Mouse (Mus musculus) E14TG2a.4 (cell line): Measurements from ENCODE around the gene Plcl2.

Experiments used
- H3K27me3 ChIP-seq: 2 replicates; pipeline ENCODE4 v1.6.1; 2014; ENCODE audit warnings: low read length, control low read depth; ENCODE audit not compliant: insufficient read depth
- H3K36me3 ChIP-seq: 2 replicates; pipeline ENCODE4 v1.6.1; 2014; ENCODE audit warnings: low read length, control low read depth; ENCODE audit not compliant: insufficient read depth
- H3K4me1 ChIP-seq: replicated peaks from 2 replicates; pipeline ENCODE4 v1.6.1; 2014; ENCODE audit warnings: low read depth, low read length, control low read depth
- H3K4me3 ChIP-seq: replicated peaks from 2 replicates; pipeline ENCODE4 v1.5.1; 2014; ENCODE audit warnings: mild to moderate bottlenecking, low read length
- H3K9me3 ChIP-seq: 2 replicates; pipeline ENCODE4 v1.6.1; 2014; ENCODE audit warnings: low read length, control low read depth
- CTCF ChIP-seq: conservative IDR thresholded peaks from 2 replicates; pipeline ENCODE4 v1.5.1; 2014; ENCODE audit warnings: low read length
- NANOG ChIP-seq: IDR thresholded peaks from 2 replicates; pipeline ENCODE4 v1.6.1; 2014; ENCODE audit warnings: borderline replicate concordance, low read length, mixed read lengths
- POU5F1 ChIP-seq: IDR thresholded peaks from 2 replicates; pipeline ENCODE4 v1.6.1; 2014; ENCODE audit warnings: low read length, borderline replicate concordance

Plcl2 gene

DNA sequence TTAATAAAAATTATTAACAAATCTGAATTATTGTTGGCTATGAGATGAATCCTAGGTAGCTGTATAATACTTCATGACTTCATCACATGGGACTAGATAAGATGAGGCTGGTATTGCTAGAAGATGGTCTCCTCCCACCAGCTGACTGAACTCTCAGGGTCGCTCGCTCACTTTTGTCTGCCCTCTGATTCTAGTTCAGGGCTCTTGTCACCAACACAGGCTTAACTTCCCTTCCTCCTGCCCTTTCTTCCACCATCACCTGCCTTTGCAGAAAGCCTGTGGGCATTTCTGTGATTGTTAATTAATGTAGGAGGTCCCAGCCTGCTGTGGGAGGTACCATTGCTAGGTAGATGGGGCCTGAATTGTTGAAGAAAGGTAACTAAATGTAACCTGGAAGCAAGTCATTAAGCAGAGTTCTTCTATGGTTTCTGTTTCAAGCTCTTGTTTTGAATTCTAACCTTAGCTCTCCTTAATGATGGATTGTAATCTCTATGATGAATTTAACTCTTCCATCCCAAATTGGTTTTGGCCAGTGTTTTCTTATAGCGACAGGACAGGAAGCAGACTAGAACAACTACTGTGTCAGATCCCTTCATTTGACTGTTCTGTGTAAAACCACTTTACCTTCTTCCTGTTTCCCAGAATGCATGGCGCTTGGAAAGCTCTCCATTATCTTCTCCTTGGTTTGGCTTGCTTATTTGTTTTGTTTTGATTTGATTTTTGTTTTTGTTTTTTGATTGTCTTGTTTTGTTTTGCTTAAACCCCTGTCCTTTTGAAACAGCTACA lies 27.4 kb downstream of the Plcl2 start:
- Histone ChIP-seq H3K4me1 (no peaks in the 10 kb centered on the region), H3K4me3 (no peak overlapping the region), H3K36me3 (no peaks in the 10 kb centered on the region), H3K27me3 (no peaks in the 10 kb centered on the region), H3K9me3 (no peaks in the 10 kb centered on the region)
- TF ChIP-seq NANOG, result no peak
- no peak for TF ChIP-seq POU5F1
- no peak for TF ChIP-seq CTCF

DNA sequence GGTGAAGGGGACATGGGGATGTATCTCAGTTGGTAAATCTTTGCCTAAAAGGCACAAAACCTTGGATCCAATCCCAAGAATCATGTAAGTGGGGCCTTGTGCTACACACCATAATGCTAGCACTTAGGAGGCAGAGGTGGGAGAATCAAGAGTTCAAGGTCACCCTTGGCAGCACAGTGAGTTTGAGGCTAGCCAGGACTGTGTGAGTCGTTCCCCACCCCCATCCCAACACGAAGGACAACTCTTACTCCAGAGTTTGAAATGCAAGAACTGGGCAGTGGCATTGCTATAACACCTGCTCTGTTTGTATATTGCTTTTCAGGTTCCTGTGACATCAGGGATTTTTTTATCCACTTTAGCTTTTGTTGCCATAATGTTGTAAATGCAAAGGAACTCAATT lies 28.6 kb downstream of the Plcl2 start:
- H3K4me3 ChIP-seq, result no peak overlapping the region
- TF ChIP-seq CTCF (no peak), NANOG (no peak), POU5F1 (no peak)

DNA sequence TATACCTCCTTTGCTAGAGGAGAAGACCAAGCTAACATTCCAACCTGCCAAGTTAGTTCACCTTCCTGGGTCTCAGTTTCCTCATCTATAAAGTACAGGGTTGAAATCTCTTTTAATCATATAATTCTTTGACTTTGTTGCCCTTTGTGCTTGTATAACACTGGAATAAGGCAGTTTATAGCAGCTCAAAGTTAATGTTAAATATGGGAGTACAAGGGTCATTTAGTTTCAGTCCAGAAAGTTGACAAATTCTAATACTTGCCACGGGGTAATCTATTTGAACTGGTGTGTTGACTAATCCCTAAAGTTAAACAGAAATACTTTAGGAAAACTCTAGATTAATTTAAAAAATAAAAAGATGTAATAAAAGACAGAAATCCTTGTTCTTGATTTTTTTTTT lies 35.7 kb downstream of the Plcl2 start:
- Histone ChIP-seq H3K4me3 (no peak overlapping the region), H3K4me1 (no peaks in the 10 kb centered on the region), H3K27me3 (no peaks in the 10 kb centered on the region), H3K9me3 (peaks cover 15% of the 10 kb centered on the region), H3K36me3 (no peaks in the 10 kb centered on the region)
- TF ChIP-seq POU5F1 (no peak), NANOG (no peak), CTCF (no peak)

More for the DNA sequence above, 28.6 kb downstream of the Plcl2 start:
- Histone ChIP-seq H3K9me3 (peaks cover 10% of the 10 kb centered on the region; the same call in 1 of the 2 replicates), H3K27me3 (no peaks in the 10 kb centered on the region), H3K4me1 (no peaks in the 10 kb centered on the region), H3K36me3 (no peaks in the 10 kb centered on the region)

DNA sequence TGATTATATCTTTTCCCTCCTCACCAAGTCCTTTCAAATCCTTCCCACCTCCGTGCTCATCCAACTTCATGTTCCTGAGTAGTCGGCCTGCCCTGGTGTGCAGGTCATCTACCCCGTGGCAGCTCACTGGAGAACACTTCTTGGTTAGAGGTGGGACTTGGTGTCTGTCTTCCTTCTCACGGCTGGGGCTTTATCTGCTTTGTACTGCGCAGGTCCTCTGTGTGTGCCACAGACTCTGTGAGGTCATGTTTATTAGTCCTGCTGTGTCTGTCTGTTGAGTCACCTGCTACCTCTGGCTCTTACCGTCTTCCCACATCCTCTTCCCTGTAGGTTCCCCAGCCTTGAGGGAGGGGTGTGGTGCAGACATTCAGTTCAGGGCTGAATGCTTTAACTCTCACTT lies 36.1 kb downstream of the Plcl2 start:
- H3K9me3 ChIP-seq, result peaks cover 15% of the 10 kb centered on the region
- H3K27me3 ChIP-seq, result no peaks in the 10 kb centered on the region
- H3K4me1 ChIP-seq, result no peaks in the 10 kb centered on the region
- H3K36me3 ChIP-seq, result no peaks in the 10 kb centered on the region
- TF ChIP-seq NANOG, result no peak
- no peak for TF ChIP-seq CTCF
- TF ChIP-seq POU5F1, result no peak
- no peak overlapping the region for H3K4me3 ChIP-seq

DNA sequence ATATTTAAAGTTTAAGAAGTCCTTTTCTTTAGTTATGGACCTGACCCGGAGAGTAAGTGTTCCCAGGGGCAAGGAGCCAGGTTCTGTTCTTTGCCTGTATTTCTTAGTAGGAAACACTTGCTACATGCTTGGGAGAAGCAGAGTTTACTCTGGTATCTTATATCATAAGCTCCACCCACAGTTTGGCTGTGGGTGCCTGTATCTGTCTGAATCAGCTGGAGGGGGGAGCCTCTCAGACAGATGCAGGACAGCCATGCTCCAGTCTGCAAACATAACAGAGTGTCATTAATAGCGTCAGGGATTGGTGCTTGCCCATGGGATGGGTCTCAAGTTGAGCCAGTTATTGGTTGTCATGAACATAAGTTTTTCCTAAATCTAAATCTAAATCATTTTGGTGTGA lies 42.9 kb downstream of the Plcl2 start:
- peaks cover 14% of the 10 kb centered on the region for H3K4me1 ChIP-seq
- H3K4me3 ChIP-seq, result no peak overlapping the region
- no peak for TF ChIP-seq NANOG
- no peak for TF ChIP-seq CTCF
- TF ChIP-seq POU5F1, result no peak
- no peaks in the 10 kb centered on the region for H3K9me3 ChIP-seq
- no peaks in the 10 kb centered on the region for H3K36me3 ChIP-seq
- no peaks in the 10 kb centered on the region for H3K27me3 ChIP-seq

DNA sequence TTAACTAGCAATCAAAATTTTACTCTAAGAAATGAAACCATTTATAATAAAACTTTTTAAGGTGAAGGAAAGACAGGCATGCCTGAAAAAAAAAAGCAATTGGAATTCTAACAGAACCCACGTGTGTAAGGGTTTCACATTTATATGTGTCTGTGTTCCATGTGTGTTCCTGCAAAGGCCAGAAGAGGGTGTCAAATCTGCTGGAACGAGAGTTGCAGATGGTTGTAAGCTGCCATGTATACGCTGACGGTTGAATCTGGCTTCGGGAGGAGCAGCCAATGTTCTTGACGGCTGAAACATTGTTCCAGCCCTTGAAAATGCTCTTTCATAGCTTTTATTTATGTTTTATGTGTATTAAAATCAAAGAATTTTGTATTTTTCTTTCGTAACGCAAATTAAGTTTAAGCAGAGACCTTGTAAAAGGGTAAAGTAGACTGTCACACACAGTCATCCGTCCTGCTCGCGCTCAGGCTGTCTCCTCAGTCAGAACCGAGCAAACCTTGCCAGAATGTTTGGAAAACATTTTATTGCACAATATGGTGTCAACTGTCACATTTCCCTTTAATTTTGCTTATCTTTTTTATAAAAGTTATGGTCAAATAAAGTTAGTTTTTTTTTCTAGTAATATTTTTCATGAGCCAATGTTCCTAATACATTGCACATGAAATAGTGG lies 48.5 kb downstream of the Plcl2 start:
- TF ChIP-seq CTCF (no peak), POU5F1 (no peak), NANOG (no peak)
- Histone ChIP-seq H3K27me3 (no peaks in the 10 kb centered on the region), H3K4me3 (no peak overlapping the region), H3K36me3 (no peaks in the 10 kb centered on the region), H3K4me1 (peaks cover 14% of the 10 kb centered on the region), H3K9me3 (no peaks in the 10 kb centered on the region)

DNA sequence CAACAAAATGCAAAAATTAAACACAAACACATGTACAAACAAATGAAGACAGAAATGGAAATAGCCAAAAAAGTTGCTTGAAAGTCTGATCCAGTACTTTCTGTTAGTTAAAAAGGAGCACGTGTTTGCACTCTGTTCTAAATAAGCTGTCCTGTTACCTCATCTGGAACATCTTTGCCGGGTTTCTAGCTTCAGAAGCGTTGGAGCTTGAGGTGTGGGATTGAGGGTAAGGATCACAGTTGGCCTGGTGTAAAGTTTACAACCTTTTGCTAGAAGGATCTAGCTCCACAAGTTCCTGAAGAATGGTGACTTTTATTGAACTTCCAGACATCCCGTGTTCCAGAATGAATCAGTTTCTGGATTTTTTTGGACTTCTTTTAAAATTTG lies 49.0 kb downstream of the Plcl2 start:
- TF ChIP-seq NANOG, result no peak
- no peak for TF ChIP-seq CTCF
- TF ChIP-seq POU5F1, result no peak
- Histone ChIP-seq H3K27me3 (no peaks in the 10 kb centered on the region), H3K36me3 (no peaks in the 10 kb centered on the region), H3K4me3 (no peak overlapping the region), H3K9me3 (no peaks in the 10 kb centered on the region), H3K4me1 (peaks cover 14% of the 10 kb centered on the region)

DNA sequence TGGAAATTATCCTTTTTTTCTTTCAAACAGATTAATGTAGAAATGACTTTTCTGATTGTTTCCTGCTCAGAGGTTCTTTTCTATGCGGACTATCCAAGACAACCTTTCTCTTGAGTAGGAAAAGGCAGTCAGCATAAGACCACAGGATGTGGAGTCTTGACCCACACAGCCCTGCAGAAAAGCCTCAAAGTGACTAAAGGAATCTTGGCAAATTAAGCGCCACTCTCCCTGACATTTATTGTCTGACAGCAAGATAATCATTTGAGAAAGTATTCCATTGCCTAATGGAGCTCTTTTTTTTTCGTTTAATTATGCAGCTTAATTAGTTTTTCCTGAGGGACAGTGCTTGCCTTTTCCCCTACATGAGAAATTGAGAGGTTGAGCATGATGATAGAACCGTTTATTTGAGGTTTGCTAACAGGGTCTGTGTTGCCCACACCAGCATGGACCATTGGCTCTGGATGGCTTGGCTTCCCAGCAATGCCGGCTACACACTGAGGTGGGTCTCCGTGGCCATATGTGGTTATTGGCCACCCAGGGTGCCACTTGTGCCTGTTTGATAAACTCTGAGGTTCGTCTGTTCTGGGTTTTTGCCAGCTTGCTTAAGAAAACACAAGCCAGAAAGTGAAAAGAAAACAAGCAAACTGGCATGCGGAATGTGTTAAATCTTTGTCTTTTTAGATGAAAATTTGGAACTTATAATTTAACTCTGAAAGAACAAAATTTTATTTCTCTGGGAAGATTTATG lies 56.3 kb downstream of the Plcl2 start:
- Histone ChIP-seq H3K9me3 (no peaks in the 10 kb centered on the region), H3K27me3 (no peaks in the 10 kb centered on the region), H3K36me3 (no peaks in the 10 kb centered on the region), H3K4me3 (no peak overlapping the region), H3K4me1 (no peaks in the 10 kb centered on the region)
- TF ChIP-seq NANOG (no peak), CTCF (no peak), POU5F1 (no peak)
